Mouse (Mus musculus): Measurements from ENCODE around the gene Msh5.
"Not testable (repeated sequence)": the region's sequence is repeated elsewhere in the genome, so short reads cannot be mapped to it uniquely, and the experiment has no call there.

Gene Msh5

GRCm38 (mm10) chr17:35023756-35024155, 22.8 kb downstream of the Msh5 start:
- no peak for DNase-seq (ENCODE audit: low spot score)

DNA sequence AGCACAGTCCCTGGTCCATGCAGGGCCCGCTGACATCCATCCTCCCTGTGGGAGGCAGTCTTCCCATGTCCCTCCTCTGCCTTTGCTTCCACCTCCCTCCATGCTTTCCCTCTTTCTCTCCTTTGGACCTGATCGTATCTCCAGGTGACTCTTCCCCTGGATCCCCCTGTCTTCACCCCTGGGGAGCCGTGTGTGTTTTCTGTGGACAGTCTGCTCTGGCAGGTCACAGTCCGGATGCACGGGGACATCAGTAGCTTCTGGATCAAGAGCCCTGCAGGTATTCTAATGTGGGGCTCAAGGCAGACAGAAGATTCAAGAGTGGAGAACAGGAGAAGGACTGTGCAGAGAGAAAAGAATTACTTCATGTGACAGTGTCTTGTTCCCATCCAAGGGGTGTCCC, 23.3 kb downstream of the Msh5 start:
- no peak for DNase-seq (ENCODE audit: low spot score)

DNA sequence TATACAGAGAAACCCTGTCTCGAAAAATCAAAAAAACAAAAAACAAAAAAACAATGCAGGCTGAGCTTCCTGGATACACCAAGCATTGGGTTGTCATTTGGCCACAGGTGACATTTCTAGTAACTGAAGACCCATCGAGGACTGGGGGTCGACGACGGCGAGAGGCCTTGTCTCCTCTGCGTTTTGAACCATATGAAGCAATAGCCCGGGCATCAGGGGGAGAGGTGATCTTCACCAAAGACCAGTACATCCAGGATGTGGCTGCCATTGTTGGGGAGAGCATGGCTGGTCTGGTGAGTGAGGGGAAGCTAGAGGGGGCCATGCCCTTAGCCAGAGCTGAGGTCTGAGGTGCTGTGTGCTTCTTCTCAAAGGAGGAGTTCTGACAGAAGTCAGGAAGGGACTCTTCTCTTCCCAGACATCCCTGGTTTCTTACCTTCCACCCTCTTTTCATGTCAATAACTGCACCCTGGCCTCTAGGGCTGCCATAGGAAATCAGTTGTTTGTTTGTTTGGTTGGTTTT, 23.9 kb downstream of the Msh5 start:
- no peak for DNase-seq (ENCODE audit: low spot score)

- DNase-seq (ENCODE audit: low spot score): no peak
Measured at GRCm38 (mm10) chr17:35021842-35022477, 24.6 kb downstream of the Msh5 start.

GRCm38 (mm10) chr17:35021163-35021808, 25.3 kb downstream of the Msh5 start:
- DNase-seq (ENCODE audit: low spot score): peak; percentile 65

DNA sequence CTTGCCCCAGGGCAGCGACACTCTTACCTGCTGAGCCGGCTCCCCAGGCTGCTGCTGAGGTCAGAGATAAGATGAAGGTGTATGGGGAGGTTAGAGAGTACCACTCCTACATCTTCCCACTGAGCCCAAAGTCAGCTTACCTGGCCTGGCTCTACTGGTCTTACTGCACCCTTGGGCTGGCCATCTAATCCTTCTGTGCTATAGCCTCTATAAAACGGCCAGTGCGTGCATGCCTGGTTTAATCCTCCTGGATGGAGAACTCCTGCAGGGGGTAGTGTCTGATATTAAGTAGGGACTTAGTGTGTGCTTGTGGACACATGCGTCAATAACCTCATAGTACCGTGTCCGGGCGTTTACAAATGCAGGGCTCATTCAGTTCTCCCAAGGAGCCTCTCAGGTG, 26.0 kb downstream of the Msh5 start:
- no peak for DNase-seq (ENCODE audit: low spot score)

GRCm38 (mm10) chr17:35019894-35020293, 26.7 kb downstream of the Msh5 start:
- no peak for DNase-seq (ENCODE audit: low spot score)

GRCm38 (mm10) chr17:35018171-35018570, 28.4 kb downstream of the Msh5 start:
- no peak for DNase-seq (ENCODE audit: low spot score)

DNA sequence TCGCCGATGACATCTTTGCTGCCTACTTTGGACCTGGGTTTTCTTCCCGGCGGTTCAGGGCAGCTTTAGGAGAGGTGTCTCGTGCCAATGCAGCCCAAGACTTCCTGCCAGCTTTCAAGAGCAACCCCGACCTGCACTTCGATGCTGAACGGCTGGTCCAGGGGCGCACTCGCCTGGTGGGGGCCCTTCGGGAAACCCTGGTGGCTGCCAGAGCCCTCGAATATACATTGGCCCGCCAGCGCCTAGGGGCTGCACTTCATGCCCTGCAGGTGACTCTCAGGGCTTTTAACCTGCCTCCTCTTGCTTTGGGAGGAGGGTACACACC, 28.9 kb downstream of the Msh5 start:
- no peak for DNase-seq (ENCODE audit: low spot score)

- DNase-seq (ENCODE audit: low spot score): no peak
Measured at GRCm38 (mm10) chr17:35016791-35017705, 29.5 kb downstream of the Msh5 start.

DNA sequence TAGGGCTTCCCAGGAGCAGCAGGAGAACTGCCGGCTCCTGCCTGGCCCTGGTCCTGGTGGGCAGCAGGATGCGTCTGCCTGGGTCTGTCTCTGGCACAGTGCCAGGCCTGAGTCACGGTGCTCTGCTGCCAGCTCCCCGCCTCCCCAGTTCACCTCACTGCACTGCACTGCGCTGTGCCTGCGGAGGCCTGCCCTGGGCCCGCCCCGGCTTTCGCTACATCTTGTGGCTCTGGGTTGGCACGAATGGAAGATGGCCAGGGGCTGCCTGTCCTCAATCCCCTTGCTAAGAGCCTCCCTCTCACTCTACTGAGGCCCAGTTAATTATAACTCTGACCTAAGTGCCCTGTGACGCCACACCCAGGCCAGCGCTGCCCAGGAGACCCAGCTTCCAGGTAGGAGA, 30.2 kb downstream of the Msh5 start, which contains the start of gene Vwa7:
TSS of gene Vwa7 (plus strand) at position 204 of the 400 bp plus-strand sequence.
- DNase-seq (ENCODE audit: low spot score): no peak

- DNase-seq (ENCODE audit: low spot score): no peak
Measured at GRCm38 (mm10) chr17:35015296-35015695, 31.2 kb downstream of the Msh5 start.

DNA sequence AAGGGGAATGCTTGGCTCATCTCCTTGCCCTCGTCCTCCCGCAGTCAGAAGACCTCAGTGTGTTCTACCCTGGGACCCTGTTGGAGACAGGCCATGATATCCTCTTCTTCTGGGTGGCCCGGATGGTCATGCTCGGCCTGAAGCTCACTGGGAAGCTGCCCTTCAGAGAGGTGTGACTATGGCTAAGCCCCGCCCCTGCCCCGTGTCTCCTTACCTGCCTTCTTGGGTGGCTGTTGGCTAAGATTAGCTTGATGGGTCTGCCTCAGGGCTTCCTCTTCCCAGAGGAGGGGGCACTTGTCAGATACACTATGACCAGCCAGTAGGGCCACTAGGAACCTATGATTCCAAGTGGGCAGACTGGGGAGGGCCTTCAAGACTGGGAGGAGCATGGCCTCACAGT, 33.3 kb downstream of the Msh5 start:
- DNase-seq (ENCODE audit: low spot score): no peak

DNA sequence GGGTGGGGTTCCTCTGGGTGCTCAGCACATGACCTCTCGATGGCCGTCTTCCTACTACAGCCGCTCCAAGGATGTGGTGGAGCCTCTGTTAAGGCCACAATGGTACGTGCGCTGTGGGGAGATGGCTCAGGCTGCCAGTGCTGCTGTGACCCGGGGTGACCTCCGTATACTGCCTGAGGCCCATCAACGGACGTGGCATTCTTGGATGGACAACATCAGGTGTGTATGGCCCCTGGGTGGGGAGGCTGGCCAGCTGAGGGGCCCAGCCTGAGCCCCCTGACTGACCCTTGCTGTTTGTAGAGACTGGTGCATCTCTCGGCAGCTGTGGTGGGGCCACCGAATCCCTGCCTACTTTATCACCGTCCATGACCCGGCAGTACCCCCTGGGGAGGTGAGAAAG, 34.1 kb downstream of the Msh5 start:
- no peak for DNase-seq (ENCODE audit: low spot score)

DNA sequence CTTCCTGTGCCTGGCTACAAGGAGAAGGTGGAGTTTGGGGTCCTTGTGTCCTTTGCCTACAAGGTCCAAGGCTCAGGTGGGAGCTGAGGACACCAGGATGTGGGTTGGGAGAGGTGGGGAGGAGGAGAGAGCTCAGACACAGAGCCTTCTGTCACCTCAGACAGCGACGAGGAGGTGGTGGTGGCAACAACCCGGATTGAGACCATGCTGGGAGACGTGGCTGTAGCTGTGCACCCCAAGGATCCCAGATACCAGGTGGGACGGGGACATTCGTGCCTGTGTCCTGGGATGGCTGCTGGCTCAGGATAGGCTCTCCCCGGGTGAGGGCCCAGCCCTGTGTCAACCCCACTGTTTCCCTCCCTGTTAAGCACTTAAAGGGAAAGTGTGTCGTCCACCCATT, 35.1 kb downstream of the Msh5 start:
- no peak for DNase-seq (ENCODE audit: low spot score)

GRCm38 (mm10) chr17:35009586-35009985, 37.0 kb downstream of the Msh5 start:
- no peak for DNase-seq (ENCODE audit: low spot score)

DNA sequence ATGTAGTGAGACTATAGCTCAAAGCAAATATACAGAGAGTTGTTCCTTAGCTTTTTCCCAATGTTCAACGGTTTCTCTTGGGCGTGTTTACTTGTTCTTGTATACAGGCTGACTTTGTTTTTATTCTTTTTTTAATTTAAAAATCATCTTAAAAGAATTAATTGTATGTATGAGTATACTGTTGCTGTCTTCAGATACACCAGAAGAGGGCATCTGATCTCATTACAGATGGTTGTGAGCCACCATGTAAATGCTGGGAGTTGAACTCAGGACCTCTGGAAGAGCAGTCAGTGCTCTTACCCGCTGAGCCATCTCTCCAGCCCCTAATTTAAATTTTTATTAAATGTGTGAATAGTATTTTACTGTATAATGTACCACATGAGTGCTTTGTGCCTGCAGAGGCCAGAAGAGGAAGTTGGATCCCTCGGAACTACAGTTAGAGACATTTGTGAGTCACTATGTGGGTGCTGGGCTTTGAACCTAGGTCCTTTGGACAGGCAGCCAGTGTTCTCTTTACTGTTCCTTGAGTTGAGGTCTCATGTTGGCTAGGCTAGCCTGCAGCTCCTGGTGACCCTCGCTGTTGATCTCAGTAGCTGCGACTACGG, 39.1 kb downstream of the Msh5 start:
- DNase-seq (ENCODE audit: low spot score): no peak

DNA sequence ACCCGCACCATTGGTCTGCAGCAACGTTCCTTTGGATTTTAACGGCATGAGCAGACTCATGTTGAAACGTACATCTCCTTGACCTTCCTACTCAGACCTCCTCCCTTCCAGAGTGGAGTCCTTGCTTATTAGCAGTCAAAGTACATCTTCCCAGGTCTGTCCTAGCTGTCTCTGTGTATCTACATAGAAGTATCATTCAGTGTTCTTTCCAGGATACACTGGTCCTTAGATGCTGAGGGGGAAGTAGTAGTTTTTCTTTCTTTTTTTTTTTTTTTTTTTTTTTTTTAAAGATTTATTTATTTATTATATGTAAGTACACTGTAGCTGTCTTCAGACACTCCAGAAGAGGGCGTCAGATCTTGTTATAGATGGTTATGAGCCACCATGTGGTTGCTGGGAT, 40.6 kb downstream of the Msh5 start:
- DNase-seq (ENCODE audit: low spot score): not testable (repeated sequence)

DNA sequence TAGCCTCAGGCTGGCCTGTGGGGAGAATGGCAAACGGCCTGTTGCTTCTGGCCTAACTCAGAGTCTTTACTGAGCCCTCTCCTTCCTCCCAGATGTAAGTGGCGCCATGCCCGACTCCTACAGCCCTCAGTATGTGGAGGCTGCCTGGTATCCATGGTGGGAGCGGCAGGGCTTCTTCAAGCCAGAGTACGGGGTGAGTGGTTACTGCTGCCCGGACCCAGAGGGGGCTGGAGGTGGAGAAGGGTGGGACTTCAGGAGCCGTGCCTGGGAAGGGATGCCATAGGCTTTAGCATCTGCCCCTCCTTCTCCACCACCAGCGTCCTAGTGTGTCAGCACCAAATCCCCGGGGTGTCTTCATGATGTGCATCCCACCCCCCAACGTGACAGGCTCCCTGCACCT, 41.4 kb downstream of the Msh5 start:
- DNase-seq (ENCODE audit: low spot score): no peak

- DNase-seq (ENCODE audit: low spot score): no peak
Measured at GRCm38 (mm10) chr17:35004075-35004717, 42.3 kb downstream of the Msh5 start.

DNA sequence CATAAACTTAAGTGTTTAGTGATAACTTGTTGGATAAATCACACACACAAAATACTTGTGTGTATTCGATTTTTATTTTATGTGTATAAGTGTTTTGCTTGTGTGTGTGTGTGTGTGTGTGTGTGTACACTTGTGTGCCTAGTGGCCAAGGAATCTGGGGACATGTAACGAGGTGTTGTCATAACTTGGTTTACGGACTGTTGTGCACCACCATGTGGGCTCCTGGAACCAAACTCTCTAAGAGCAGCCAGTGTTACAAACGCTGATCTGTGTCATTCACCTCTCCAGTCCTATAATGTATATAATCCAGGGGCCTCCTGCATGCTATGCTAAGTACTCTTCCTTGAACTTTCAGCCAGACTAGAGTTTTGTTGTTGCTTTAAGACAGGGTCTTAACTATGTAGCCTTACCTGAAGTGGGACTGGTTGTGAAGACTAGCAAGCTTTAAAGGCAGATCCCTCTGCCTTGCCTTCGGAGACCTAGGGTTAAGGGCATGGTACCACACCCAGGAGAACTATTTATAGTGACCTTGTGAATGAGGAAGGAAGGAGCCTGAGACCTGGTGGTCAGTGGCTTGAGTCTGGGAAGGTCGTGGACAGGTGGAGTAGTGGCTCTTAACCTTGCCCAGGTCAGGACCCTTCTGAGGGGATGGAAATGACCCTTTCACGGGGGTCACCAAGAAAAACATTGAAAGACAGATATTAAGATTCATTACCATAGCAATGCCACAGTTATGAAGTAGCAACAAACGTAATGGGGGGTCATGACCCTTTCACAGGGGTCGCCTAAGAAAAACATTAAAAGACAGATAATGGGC, 43.3 kb downstream of the Msh5 start:
- DNase-seq (ENCODE audit: low spot score): no peak
